Mouse (Mus musculus): ENCODE measurements at regions not wholly inside any gene's neighbourhood (a gene's known extent, or its start where the extent isn't known, plus 50 kb on each side); places are given as distances from the start of the nearest gene placed in this dataset.

GRCm38 (mm10) chr11:20930573-20930972 lies 99.7 kb upstream of the Lgalsl start:
- Histone ChIP-seq H3K27ac (no peak overlapping the region), H3K4me1 (no peaks in the 10 kb centered on the region), H3K36me3 (no peaks in the 10 kb centered on the region), H3K9me3 (no peaks in the 10 kb centered on the region), H3K4me3 (no peak overlapping the region), H3K4me2 (no peak overlapping the region), H3K9ac (no peak overlapping the region), H3K27me3 (no peaks in the 10 kb centered on the region)
- ATAC-seq (ENCODE audit: insufficient number of reproducible peaks, low FRiP score, low TSS enrichment, low read depth) = no peak
- WGBS = 84% methylated on average over 5 of the region's 5 CpGs

GRCm38 (mm10) chr11:20934191-20935062 lies 103.6 kb upstream of the Lgalsl start:
- Histone ChIP-seq H3K4me1 (no peaks in the 10 kb centered on the region), H3K4me2 (no peak overlapping the region), H3K36me3 (no peaks in the 10 kb centered on the region), H3K9me3 (no peaks in the 10 kb centered on the region), H3K27me3 (no peaks in the 10 kb centered on the region), H3K4me3 (no peak overlapping the region), H3K27ac (no peak overlapping the region), H3K9ac (no peak overlapping the region)
- WGBS = 44% methylated on average over 2 of the region's 2 CpGs
- ATAC-seq (ENCODE audit: insufficient number of reproducible peaks, low FRiP score, low TSS enrichment, low read depth) = no peak

GRCm38 (mm10) chr11:20935063-20935370 lies 104.2 kb upstream of the Lgalsl start:
- no peak overlapping the region for H3K4me3 ChIP-seq
- no peak for ATAC-seq (ENCODE audit: insufficient number of reproducible peaks, low FRiP score, low TSS enrichment, low read depth)
- H3K36me3 ChIP-seq = no peaks in the 10 kb centered on the region
- no peaks in the 10 kb centered on the region for H3K4me1 ChIP-seq
- H3K27me3 ChIP-seq = no peaks in the 10 kb centered on the region
- no peak overlapping the region for H3K9ac ChIP-seq
- no peak overlapping the region for H3K27ac ChIP-seq
- no peak overlapping the region for H3K4me2 ChIP-seq
- no peaks in the 10 kb centered on the region for H3K9me3 ChIP-seq

DNA sequence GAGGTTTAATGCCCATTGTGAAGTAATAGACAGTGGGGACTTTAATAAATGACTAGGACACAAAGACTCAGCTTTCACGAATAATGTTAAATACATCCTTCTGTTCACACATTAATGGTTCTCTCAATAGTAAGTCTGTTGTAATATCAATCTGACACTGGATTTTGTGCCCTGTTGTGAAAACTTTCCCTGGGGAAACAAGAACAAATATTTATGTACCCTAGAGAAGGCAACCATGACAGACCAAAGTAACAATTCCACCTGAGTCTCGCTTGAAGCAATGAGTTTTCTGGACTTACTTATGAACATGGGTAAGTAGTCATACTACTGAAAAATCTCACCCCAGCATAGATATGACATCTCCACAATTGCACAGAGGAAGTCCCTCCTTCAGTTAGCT lies 105.1 kb upstream of the Lgalsl start:
- Histone ChIP-seq H3K9ac (no peak overlapping the region), H3K27ac (no peak overlapping the region), H3K9me3 (no peaks in the 10 kb centered on the region), H3K4me2 (no peak overlapping the region), H3K4me1 (no peaks in the 10 kb centered on the region), H3K4me3 (no peak overlapping the region), H3K36me3 (no peaks in the 10 kb centered on the region), H3K27me3 (no peaks in the 10 kb centered on the region)
- 89% methylated on average over 2 of the region's 2 CpGs for WGBS
- no peak for ATAC-seq (ENCODE audit: insufficient number of reproducible peaks, low FRiP score, low TSS enrichment, low read depth)

- ATAC-seq (ENCODE audit: insufficient number of reproducible peaks, low FRiP score, low TSS enrichment, low read depth) = no peak
- H3K4me3 ChIP-seq = no peak overlapping the region
- H3K27me3 ChIP-seq = no peaks in the 10 kb centered on the region
- H3K9ac ChIP-seq = no peak overlapping the region
- no peak overlapping the region for H3K4me2 ChIP-seq
- H3K27ac ChIP-seq = no peak overlapping the region
- 78% methylated on average over 1 of the region's 1 CpGs for WGBS
- no peaks in the 10 kb centered on the region for H3K4me1 ChIP-seq
- no peaks in the 10 kb centered on the region for H3K9me3 ChIP-seq
- no peaks in the 10 kb centered on the region for H3K36me3 ChIP-seq
These were observed 106.1 kb upstream of the Lgalsl start for GRCm38 (mm10) chr11:20936996-20937395.

- Histone ChIP-seq H3K4me1 (no peaks in the 10 kb centered on the region), H3K9ac (no peak overlapping the region), H3K27ac (no peak overlapping the region), H3K9me3 (no peaks in the 10 kb centered on the region), H3K4me2 (no peak overlapping the region), H3K27me3 (no peaks in the 10 kb centered on the region), H3K36me3 (no peaks in the 10 kb centered on the region), H3K4me3 (no peak overlapping the region)
- 93% methylated on average over 4 of the region's 4 CpGs for whole genome bisulfite sequencing
- no peak for ATAC-seq (ENCODE audit: insufficient number of reproducible peaks, low FRiP score, low TSS enrichment, low read depth)
These were observed 107.1 kb upstream of the Lgalsl start for GRCm38 (mm10) chr11:20937942-20938341.

- no peaks in the 10 kb centered on the region for H3K27me3 ChIP-seq
These were observed 108.8 kb upstream of the Lgalsl start for GRCm38 (mm10) chr11:20939644-20940043.

DNA sequence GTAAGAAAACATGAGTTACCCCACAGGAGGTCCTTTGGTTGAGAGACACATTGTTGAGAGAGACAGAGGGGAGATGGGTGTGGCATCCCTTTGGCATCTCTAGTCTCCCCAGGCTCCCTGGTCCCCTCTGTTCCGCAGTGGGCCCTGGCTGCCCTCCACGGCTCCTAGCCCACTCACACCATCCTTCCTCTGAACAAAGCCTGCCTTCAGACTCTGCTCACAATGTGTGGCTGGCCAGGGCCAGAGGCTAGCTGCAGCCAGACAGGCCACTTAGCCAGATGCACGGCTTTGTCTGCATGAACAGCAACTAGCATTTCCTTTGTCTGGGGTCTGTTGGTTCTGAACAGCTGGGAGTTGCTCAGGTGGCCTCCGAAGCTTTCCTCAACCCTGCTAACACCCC lies 110.7 kb upstream of the Lgalsl start:
- Histone ChIP-seq H3K4me3 (no peak overlapping the region), H3K36me3 (no peaks in the 10 kb centered on the region), H3K27ac (no peak overlapping the region), H3K9me3 (no peaks in the 10 kb centered on the region), H3K4me1 (no peaks in the 10 kb centered on the region), H3K4me2 (no peak overlapping the region), H3K27me3 (no peaks in the 10 kb centered on the region), H3K9ac (no peak overlapping the region)
- no peak for ATAC-seq (ENCODE audit: insufficient number of reproducible peaks, low FRiP score, low TSS enrichment, low read depth)
- WGBS = 60% methylated on average over 4 of the region's 4 CpGs

More at GRCm38 (mm10) chr11:20939644-20940043, 108.8 kb upstream of the Lgalsl start:
- ATAC-seq (ENCODE audit: insufficient number of reproducible peaks, low FRiP score, low TSS enrichment, low read depth) = no peak
- no peaks in the 10 kb centered on the region for H3K9me3 ChIP-seq
- H3K4me3 ChIP-seq = no peak overlapping the region
- no peak overlapping the region for H3K27ac ChIP-seq
- no peak overlapping the region for H3K9ac ChIP-seq
- WGBS = 82% methylated on average over 4 of the region's 4 CpGs
- no peaks in the 10 kb centered on the region for H3K4me1 ChIP-seq
- H3K36me3 ChIP-seq = no peaks in the 10 kb centered on the region
- H3K4me2 ChIP-seq = no peak overlapping the region

- no peak overlapping the region for H3K9ac ChIP-seq
- H3K4me1 ChIP-seq = peaks cover 14% of the 10 kb centered on the region
- 49% methylated on average over 8 of the region's 8 CpGs for WGBS
- no peaks in the 10 kb centered on the region for H3K36me3 ChIP-seq
- no peaks in the 10 kb centered on the region for H3K9me3 ChIP-seq
- H3K27ac ChIP-seq = no peak overlapping the region
- no peak overlapping the region for H3K4me3 ChIP-seq
- no peak overlapping the region for H3K4me2 ChIP-seq
- no peak for ATAC-seq (ENCODE audit: insufficient number of reproducible peaks, low FRiP score, low TSS enrichment, low read depth)
- no peaks in the 10 kb centered on the region for H3K27me3 ChIP-seq
These were observed 124.7 kb upstream of the Lgalsl start for GRCm38 (mm10) chr11:20955561-20955960.

DNA sequence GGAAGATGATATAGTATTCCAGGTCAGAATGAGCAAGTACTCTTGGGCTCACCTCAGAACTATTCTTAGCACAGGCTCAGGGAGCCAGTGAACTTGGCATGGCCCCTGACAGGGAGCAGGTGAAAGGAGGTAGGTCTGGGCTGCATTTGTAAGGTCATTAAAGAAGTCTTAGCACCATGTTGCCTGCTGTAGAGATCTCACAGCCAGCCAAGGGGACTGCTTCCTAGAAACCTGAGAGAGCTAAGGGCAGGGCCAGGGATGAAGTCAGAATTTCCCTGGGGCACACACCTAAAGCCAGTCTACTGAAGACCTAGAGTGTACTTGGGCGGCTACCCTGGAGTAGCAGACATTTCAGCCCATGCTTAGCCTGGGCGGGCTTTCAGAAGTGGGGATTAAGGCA lies 126.9 kb upstream of the Lgalsl start:
- Histone ChIP-seq H3K4me2 (no peak overlapping the region), H3K9ac (no peak overlapping the region), H3K4me3 (no peak overlapping the region), H3K4me1 (peaks cover 14% of the 10 kb centered on the region), H3K36me3 (no peaks in the 10 kb centered on the region), H3K27me3 (no peaks in the 10 kb centered on the region), H3K9me3 (no peaks in the 10 kb centered on the region), H3K27ac (peak overlapping the region; percentile 43; the same call in 1 of the 2 replicates)
- 0 out of 2 replicates have a peak, but pooled peaks have one; percentile 7 for ATAC-seq (ENCODE audit: insufficient number of reproducible peaks, low FRiP score, low TSS enrichment, low read depth)
- WGBS = 53% methylated on average over 2 of the region's 2 CpGs

GRCm38 (mm10) chr11:20958233-20958632 lies 127.4 kb upstream of the Lgalsl start:
- no peak for ATAC-seq (ENCODE audit: insufficient number of reproducible peaks, low FRiP score, low TSS enrichment, low read depth)
- no peak overlapping the region for H3K4me3 ChIP-seq
- no peak overlapping the region for H3K9ac ChIP-seq
- no peaks in the 10 kb centered on the region for H3K9me3 ChIP-seq
- 15% methylated on average over 5 of the region's 5 CpGs for WGBS
- peaks cover 14% of the 10 kb centered on the region for H3K4me1 ChIP-seq
- no peaks in the 10 kb centered on the region for H3K27me3 ChIP-seq
- peak overlapping the region; percentile 43; the same call in 1 of the 2 replicates for H3K27ac ChIP-seq
- H3K36me3 ChIP-seq = no peaks in the 10 kb centered on the region
- H3K4me2 ChIP-seq = no peak overlapping the region

- no peak for ATAC-seq (ENCODE audit: insufficient number of reproducible peaks, low FRiP score, low TSS enrichment, low read depth)
These were observed 129.2 kb upstream of the Lgalsl start for GRCm38 (mm10) chr11:20960066-20960465.

GRCm38 (mm10) chr11:20960750-20961149 lies 129.9 kb upstream of the Lgalsl start:
- 44% methylated on average over 5 of the region's 5 CpGs for WGBS
- Histone ChIP-seq H3K4me2 (no peak overlapping the region), H3K27me3 (no peaks in the 10 kb centered on the region), H3K4me1 (peaks cover 7% of the 10 kb centered on the region), H3K36me3 (no peaks in the 10 kb centered on the region), H3K9me3 (no peaks in the 10 kb centered on the region), H3K4me3 (no peak overlapping the region), H3K9ac (no peak overlapping the region), H3K27ac (no peak overlapping the region)
- no peak for ATAC-seq (ENCODE audit: insufficient number of reproducible peaks, low FRiP score, low TSS enrichment, low read depth)

More at GRCm38 (mm10) chr11:20960066-20960465, 129.2 kb upstream of the Lgalsl start:
- 82% methylated on average over 2 of the region's 2 CpGs for WGBS
- Histone ChIP-seq H3K4me3 (no peak overlapping the region), H3K4me2 (no peak overlapping the region), H3K4me1 (peaks cover 14% of the 10 kb centered on the region), H3K27ac (no peak overlapping the region), H3K27me3 (no peaks in the 10 kb centered on the region), H3K36me3 (no peaks in the 10 kb centered on the region), H3K9me3 (no peaks in the 10 kb centered on the region), H3K9ac (no peak overlapping the region)
